Mouse (Mus musculus): ENCODE data around the gene Lsm2.

Lsm2 gene

DNA sequence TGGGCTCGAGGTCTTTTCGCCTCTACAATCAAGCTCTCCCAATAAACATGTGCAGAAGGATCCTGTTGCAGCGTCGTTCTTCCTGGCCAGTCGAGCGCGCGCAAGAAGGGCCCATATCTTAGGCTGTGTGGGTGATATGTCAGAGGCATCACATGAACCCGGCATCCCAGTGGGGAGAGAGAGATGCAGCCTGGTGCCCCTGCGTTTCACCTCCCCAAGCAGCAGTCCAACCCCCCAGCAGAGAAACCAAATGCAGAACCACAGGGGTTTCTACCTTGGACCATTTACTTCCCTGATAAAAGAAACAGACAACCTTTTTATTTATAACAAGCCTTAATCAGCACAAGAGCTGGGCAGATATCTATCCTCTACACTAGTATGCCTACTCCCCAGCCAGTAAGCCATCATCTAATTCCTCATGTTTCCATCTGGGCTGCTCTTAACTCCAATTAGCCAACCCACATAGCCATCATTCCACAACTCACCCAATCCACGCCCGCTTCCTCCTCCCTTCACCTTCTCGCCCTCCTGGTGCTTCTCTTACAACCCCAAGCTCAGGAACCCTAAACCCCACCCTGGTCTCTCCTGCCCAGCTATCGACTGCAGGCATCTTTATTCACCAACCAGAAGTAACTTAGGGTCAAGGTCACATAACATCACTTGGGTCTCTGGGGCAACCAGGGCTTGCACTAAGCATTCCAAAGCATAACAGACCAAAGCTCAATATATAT lies 14.9 kb downstream of the Lsm2 start:
- WGBS = 95% methylated on average over 14 of the region's 14 CpGs

DNA sequence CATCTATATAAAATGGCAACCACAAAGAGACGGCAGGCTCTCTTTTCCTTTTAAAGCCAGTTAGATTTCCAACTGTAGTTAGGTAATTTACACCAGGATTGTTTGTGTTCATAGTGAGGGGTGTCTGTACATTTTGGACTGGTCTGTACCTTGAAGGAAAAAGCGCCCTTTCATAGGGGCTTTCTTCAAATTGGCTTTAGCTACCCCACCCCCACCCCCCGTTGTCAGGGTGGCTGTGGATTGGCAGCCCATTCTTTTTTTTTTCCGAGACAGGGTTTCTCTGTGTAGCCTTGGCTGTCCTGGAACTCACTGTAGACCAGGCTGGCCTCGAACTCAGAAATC lies 15.5 kb downstream of the Lsm2 start:
- 88% methylated on average over 5 of the region's 5 CpGs for WGBS

DNA sequence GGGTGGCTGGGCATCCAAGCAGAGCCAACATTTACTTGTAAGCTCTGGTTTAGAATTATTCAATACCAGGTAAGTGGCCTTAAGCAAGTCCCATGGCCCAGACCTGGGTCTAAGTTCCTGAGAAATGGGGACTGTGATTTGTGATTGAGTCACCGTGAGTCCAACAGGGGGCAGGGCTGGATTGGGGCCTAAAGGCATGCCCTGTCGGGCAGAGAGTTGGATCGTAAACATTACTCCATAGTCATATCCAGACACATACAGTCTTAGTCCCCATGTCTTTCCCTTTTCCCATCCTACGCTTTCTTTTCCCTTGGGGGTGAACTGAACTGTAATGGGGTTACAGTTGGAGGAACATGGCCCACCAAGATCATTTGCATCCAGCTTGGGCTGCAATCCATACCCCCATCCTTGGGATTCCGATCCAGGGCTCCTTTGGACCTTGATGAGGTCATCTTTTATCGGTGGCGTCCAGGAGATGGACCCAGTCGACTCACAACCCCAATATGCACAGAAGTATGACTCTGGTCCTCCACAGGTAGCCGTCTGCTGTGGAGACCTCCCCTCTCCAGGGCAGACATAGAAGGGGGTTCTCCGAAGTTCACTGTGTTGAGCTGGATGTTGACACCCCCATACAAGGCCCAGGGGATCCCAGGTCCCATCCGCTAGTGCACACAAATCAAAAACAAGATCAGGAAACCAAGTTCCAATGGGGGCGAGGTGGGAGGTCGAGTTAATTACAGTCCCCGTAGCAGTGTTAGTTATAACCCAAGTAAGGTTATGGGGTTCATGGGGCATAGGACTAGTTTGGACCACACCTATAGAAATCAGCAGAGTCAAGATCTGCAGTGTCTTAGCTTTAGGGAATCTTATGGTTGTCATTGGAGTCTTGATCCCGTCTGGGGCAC lies 17.1 kb downstream of the Lsm2 start:
- 91% methylated on average over 15 of the region's 15 CpGs for WGBS

DNA sequence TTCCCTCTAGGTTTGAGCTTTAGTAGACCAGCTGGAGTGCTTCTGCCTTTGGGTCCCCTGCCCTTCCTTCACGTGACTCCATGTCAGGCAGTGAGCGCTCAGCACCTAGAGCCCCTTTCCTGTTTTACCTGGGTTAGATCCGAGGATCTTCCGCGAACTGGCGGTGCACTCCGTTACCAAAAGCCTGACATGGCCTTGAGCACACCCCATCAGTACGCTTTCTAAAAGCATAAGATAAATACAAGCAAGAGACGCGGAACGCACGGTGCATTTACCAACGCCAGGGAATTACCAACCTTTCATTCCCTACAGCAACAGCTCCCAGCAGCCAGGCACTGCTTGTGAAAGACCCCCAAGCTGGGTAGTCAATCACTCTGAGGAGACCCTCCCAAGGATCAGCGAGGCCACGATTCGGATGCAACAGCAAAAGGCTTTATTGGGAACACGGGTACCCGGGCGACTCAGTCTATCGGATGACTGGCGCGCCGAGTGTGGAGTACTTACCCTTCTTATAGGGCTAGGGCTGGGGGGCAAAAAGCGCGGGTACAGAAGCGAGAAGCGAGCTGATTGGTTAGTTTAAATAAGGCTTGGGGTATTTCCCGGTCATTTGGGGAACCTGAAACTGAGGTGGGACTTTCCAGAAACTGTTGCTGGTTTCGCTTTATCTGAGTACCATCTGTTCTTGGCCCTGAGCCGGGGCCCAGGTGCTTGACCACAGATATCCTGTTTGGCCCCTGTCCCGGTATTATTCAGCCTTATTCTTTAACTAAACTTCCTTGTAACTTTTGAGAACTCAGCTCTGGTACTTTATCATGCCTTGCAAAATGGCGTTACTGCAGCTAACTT lies 18.4 kb downstream of the Lsm2 start:
- 16% methylated on average over 31 of the region's 32 CpGs for WGBS

DNA sequence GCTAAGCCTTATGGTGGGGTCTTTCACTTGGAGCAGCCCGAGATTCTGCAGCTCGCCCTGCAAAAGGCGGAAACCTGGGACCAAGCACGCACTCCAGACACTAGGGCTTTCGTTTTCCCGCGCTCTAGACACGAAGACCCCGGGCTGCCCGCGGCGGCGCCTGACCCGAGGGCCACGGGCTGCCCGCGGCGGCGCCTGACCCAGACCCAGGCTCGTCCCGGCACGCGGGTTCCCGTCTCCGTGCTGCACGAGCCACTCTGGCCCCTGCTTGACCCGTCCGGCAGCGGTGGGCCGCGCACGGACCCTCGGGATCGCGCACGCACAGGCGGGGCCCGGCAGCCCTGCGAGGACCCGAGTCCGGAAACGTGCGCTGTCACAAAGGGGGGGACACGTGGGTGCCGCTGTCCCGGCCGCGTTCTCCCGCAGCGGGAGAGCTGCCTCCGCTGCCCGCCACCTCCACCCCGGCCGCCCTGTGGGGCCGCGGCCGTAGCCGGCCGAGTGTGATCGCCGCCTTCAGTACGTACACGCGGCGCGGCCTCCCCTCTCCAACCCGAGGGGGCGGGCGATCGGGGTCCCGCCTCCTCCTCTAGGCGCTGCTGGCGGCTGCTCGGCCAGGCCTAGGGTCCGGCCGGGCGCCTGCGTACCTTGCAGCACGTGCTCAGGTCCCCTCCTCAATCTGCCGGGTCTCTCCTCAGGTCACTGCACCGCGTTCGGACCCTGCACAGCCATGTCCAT lies 19.2 kb downstream of the Lsm2 start, which contains the start of gene Vars:
TSS of gene Vars (plus strand) at position 271 of the 735 bp plus-strand sequence.
- under 1% methylated on average over 83 of the region's 83 CpGs for WGBS

DNA sequence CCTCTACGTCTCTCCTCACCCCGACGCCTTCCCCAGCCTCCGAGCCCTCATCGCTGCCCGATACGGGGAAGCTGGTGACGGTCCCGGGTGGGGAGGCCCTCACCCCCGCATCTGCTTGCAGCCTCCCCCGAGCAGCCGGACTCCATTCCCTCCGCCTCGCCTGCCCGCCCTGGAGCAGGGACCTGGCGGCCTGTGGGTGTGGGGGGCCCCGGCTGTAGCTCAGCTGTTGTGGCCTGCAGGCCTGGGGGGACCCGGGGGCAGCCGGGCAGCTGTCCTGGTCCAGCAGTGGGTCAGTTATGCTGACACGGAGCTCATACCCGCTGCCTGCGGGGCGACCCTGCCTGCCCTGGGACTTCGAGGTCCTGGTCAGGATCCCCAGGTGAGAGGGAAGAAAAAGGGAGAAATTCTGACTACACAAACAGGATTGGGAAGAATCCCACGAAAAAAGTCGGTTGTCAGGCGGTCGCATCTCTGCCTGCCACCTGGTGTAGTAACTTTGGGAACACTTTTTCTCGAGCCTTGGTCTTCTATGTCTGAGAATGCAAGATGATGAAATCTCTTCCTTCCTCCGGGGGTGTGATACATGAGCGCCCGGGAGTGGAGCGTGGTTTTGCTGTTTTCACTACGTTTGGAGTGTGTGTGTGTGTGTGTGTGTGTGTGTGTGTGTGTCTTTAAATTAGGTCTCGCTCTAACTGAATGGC lies 19.9 kb downstream of the Lsm2 start:
- WGBS = 3% methylated on average over 35 of the region's 35 CpGs

DNA sequence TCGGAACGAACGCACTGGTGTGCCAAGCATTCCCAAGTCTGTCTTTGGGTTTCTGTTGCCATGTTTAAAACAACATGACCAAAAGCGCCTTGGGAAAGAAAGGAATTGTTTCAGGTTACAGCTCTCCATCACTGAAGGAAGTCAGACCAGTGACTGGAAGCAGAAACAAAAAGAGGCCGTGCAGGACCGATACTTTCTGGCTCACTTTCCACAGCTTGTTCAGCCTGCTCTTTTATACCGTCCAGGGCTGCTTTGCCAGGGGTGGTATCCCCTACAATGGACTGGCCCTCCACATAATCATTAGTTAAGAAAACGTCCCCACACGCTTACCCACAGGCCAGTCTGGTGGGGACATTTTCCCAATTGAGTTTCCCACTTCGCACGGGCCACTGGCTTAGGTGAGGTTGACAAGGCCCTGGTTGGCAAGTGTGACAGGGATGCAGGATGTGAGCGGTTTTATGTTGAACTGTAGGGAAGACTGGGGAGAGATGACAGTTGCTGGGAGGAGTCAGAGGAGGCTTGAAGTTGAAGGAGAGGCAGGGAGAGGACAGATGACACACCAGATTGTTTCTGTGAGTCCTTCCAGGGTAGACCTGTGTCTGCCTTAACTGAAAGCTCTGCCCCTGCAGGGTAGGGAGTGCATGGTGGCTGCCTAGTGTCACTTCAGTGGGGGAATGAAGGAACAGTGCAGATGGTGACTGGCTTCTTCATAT lies 20.6 kb downstream of the Lsm2 start:
- 15% methylated on average over 12 of the region's 12 CpGs for WGBS

DNA sequence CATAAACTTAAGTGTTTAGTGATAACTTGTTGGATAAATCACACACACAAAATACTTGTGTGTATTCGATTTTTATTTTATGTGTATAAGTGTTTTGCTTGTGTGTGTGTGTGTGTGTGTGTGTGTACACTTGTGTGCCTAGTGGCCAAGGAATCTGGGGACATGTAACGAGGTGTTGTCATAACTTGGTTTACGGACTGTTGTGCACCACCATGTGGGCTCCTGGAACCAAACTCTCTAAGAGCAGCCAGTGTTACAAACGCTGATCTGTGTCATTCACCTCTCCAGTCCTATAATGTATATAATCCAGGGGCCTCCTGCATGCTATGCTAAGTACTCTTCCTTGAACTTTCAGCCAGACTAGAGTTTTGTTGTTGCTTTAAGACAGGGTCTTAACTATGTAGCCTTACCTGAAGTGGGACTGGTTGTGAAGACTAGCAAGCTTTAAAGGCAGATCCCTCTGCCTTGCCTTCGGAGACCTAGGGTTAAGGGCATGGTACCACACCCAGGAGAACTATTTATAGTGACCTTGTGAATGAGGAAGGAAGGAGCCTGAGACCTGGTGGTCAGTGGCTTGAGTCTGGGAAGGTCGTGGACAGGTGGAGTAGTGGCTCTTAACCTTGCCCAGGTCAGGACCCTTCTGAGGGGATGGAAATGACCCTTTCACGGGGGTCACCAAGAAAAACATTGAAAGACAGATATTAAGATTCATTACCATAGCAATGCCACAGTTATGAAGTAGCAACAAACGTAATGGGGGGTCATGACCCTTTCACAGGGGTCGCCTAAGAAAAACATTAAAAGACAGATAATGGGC lies 21.6 kb downstream of the Lsm2 start:
- 71% methylated on average over 9 of the region's 9 CpGs for WGBS

DNA sequence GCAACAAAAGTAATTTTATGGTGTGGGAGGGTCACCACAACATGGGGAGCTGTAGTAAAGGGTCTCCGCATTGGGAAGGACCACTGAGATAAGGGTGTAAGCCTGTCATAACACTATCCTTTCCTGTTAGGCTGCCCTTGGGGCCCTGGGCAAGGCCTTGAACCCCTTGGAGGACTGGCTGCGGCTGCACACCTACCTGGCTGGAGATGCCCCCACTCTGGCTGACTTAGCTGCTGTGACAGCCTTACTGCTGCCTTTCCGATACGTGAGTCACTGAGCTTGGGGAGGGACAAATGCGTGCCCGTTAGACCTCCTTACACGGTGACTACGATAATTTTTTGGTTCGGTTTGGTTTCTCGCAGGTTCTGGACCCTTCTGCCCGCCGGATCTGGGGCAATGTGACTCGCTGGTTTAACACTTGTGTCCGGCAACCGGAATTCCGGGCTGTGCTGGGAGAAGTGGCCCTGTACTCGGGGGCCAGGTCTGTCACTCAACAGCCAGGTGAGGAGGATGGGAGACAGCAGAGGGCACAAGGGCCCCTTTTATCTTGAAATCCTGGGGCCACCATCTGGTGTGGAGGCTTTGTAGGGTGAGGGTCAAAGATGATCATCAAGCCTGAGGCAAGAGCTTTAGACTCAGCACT lies 22.5 kb downstream of the Lsm2 start:
- 96% methylated on average over 17 of the region's 17 CpGs for WGBS

DNA sequence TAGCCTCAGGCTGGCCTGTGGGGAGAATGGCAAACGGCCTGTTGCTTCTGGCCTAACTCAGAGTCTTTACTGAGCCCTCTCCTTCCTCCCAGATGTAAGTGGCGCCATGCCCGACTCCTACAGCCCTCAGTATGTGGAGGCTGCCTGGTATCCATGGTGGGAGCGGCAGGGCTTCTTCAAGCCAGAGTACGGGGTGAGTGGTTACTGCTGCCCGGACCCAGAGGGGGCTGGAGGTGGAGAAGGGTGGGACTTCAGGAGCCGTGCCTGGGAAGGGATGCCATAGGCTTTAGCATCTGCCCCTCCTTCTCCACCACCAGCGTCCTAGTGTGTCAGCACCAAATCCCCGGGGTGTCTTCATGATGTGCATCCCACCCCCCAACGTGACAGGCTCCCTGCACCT lies 23.5 kb downstream of the Lsm2 start:
- 89% methylated on average over 10 of the region's 10 CpGs for WGBS

DNA sequence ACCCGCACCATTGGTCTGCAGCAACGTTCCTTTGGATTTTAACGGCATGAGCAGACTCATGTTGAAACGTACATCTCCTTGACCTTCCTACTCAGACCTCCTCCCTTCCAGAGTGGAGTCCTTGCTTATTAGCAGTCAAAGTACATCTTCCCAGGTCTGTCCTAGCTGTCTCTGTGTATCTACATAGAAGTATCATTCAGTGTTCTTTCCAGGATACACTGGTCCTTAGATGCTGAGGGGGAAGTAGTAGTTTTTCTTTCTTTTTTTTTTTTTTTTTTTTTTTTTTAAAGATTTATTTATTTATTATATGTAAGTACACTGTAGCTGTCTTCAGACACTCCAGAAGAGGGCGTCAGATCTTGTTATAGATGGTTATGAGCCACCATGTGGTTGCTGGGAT lies 24.2 kb downstream of the Lsm2 start:
- WGBS = 96% methylated on average over 4 of the region's 5 CpGs

DNA sequence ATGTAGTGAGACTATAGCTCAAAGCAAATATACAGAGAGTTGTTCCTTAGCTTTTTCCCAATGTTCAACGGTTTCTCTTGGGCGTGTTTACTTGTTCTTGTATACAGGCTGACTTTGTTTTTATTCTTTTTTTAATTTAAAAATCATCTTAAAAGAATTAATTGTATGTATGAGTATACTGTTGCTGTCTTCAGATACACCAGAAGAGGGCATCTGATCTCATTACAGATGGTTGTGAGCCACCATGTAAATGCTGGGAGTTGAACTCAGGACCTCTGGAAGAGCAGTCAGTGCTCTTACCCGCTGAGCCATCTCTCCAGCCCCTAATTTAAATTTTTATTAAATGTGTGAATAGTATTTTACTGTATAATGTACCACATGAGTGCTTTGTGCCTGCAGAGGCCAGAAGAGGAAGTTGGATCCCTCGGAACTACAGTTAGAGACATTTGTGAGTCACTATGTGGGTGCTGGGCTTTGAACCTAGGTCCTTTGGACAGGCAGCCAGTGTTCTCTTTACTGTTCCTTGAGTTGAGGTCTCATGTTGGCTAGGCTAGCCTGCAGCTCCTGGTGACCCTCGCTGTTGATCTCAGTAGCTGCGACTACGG lies 25.8 kb downstream of the Lsm2 start:
- 96% methylated on average over 7 of the region's 7 CpGs for WGBS

DNA sequence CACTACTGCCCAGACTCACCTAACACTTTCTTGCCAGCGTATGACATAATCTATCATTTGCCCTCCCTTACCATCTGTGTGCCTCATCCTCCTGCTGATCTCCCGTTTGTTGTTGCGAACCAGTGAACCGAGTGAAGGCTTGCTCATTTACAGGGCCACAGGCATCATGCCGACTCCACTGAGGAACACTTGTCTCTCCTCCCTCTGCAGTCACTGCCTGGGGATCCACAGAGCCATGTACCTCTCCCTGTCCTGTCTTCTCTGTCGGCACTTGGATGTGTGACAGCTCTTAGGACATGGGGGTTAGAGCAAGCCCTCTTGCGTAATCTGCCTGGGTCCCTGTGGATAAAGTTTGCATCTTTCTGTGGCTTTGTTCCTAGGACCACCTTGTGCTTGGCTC lies 27.9 kb downstream of the Lsm2 start:
- 84% methylated on average over 7 of the region's 7 CpGs for WGBS

DNA sequence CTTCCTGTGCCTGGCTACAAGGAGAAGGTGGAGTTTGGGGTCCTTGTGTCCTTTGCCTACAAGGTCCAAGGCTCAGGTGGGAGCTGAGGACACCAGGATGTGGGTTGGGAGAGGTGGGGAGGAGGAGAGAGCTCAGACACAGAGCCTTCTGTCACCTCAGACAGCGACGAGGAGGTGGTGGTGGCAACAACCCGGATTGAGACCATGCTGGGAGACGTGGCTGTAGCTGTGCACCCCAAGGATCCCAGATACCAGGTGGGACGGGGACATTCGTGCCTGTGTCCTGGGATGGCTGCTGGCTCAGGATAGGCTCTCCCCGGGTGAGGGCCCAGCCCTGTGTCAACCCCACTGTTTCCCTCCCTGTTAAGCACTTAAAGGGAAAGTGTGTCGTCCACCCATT lies 29.8 kb downstream of the Lsm2 start:
- 91% methylated on average over 8 of the region's 8 CpGs for WGBS

DNA sequence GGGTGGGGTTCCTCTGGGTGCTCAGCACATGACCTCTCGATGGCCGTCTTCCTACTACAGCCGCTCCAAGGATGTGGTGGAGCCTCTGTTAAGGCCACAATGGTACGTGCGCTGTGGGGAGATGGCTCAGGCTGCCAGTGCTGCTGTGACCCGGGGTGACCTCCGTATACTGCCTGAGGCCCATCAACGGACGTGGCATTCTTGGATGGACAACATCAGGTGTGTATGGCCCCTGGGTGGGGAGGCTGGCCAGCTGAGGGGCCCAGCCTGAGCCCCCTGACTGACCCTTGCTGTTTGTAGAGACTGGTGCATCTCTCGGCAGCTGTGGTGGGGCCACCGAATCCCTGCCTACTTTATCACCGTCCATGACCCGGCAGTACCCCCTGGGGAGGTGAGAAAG lies 30.8 kb downstream of the Lsm2 start:
- WGBS = 91% methylated on average over 13 of the region's 13 CpGs

DNA sequence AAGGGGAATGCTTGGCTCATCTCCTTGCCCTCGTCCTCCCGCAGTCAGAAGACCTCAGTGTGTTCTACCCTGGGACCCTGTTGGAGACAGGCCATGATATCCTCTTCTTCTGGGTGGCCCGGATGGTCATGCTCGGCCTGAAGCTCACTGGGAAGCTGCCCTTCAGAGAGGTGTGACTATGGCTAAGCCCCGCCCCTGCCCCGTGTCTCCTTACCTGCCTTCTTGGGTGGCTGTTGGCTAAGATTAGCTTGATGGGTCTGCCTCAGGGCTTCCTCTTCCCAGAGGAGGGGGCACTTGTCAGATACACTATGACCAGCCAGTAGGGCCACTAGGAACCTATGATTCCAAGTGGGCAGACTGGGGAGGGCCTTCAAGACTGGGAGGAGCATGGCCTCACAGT lies 31.6 kb downstream of the Lsm2 start:
- 87% methylated on average over 6 of the region's 6 CpGs for WGBS

DNA sequence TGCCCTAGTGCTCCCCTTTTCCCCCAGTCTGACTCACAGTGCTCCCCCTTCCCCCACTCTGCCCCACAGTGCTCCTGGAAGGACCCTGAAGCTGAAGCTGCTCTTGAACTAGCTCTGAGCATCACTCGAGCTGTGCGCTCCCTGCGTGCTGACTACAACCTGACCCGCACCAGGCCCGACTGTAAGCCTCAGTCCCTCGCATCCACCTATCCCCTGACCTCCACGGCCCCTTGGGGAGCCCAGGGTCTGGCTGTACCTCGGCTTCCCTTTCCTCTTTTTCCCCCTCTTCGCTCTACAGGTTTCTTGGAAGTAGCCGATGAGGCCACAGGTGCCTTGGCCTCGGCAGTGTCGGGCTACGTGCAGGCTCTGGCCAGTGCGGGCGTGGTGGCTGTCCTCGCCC lies 33.6 kb downstream of the Lsm2 start:
- WGBS = 92% methylated on average over 16 of the region's 16 CpGs

DNA sequence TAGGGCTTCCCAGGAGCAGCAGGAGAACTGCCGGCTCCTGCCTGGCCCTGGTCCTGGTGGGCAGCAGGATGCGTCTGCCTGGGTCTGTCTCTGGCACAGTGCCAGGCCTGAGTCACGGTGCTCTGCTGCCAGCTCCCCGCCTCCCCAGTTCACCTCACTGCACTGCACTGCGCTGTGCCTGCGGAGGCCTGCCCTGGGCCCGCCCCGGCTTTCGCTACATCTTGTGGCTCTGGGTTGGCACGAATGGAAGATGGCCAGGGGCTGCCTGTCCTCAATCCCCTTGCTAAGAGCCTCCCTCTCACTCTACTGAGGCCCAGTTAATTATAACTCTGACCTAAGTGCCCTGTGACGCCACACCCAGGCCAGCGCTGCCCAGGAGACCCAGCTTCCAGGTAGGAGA lies 34.7 kb downstream of the Lsm2 start, which contains the start of gene Vwa7:
TSS of gene Vwa7 (plus strand) at position 204 of the 400 bp plus-strand sequence.
- 51% methylated on average over 12 of the region's 12 CpGs for WGBS

Data from cerebral cortex, adult 2 months (tissue).